Mouse (Mus musculus) WW6 (cell line): Measurements from ENCODE around the gene Rbm44.

ENCODE experiments used
- DNase-seq: peaks from one replicate; pipeline ENCODE4 v3.0.0-alpha.2; 2013; ENCODE audit warnings: low read depth, low spot score

Gene Rbm44

GRCm38 (mm10) chr1:91144813-91145212 lies at the start of gene Rbm44:
TSS of gene Rbm44 (plus strand) at chr1:91145089.
- peak; percentile 31 for DNase-seq

GRCm38 (mm10) chr1:91095258-91095657 lies 49.6 kb upstream of the Rbm44 start:
- no peak for DNase-seq

GRCm38 (mm10) chr1:91095853-91096252 lies 49.0 kb upstream of the Rbm44 start:
- no peak for DNase-seq

GRCm38 (mm10) chr1:91096490-91096889 lies 48.4 kb upstream of the Rbm44 start:
- no peak for DNase-seq

- no peak for DNase-seq
Measured at GRCm38 (mm10) chr1:91097283-91097834, 47.5 kb upstream of the Rbm44 start.

- no peak for DNase-seq
Measured at GRCm38 (mm10) chr1:91098887-91099286, 46.0 kb upstream of the Rbm44 start.

- DNase-seq: no peak
Measured at GRCm38 (mm10) chr1:91101709-91102440, 43.0 kb upstream of the Rbm44 start.

GRCm38 (mm10) chr1:91103366-91103983 lies 41.4 kb upstream of the Rbm44 start:
- no peak for DNase-seq

GRCm38 (mm10) chr1:91107548-91107947 lies 37.3 kb upstream of the Rbm44 start:
- DNase-seq: no peak

GRCm38 (mm10) chr1:91109302-91109701 lies 35.6 kb upstream of the Rbm44 start:
- DNase-seq: no peak

- DNase-seq: no peak
Measured at GRCm38 (mm10) chr1:91112171-91112570, 32.7 kb upstream of the Rbm44 start.

GRCm38 (mm10) chr1:91112606-91113005 lies 32.3 kb upstream of the Rbm44 start:
- no peak for DNase-seq

GRCm38 (mm10) chr1:91122121-91122520 lies 22.8 kb upstream of the Rbm44 start:
- no peak for DNase-seq

GRCm38 (mm10) chr1:91123004-91123403 lies 21.9 kb upstream of the Rbm44 start:
- no peak for DNase-seq

GRCm38 (mm10) chr1:91123466-91123865 lies 21.4 kb upstream of the Rbm44 start:
- no peak for DNase-seq

- DNase-seq: no peak
Measured at GRCm38 (mm10) chr1:91128849-91129248, 16.0 kb upstream of the Rbm44 start.

- no peak for DNase-seq
Measured at GRCm38 (mm10) chr1:91137036-91137435, 7.9 kb upstream of the Rbm44 start.

- no peak for DNase-seq
Measured at GRCm38 (mm10) chr1:91151509-91151908, 6.6 kb downstream of the Rbm44 start.

- DNase-seq: no peak
Measured at GRCm38 (mm10) chr1:91166798-91167197, 21.9 kb downstream of the Rbm44 start.

GRCm38 (mm10) chr1:91169157-91169556 lies 24.3 kb downstream of the Rbm44 start:
- no peak for DNase-seq

GRCm38 (mm10) chr1:91174796-91175195 lies 29.9 kb downstream of the Rbm44 start:
- no peak for DNase-seq

- no peak for DNase-seq
Measured at GRCm38 (mm10) chr1:91176026-91176425, 31.1 kb downstream of the Rbm44 start.

GRCm38 (mm10) chr1:91176871-91177270 lies 32.0 kb downstream of the Rbm44 start:
- no peak for DNase-seq
